Mouse (Mus musculus): ENCODE measurements around the gene Tpm1. TPM values are rescaled to one million over a fixed set of nuclear protein-coding genes. Genes with fewer than 3 reads are reported as not detected.

Tpm1 gene
- 484 and 860 TPM in 2 replicates for total RNA-seq (2012; rRNA removed)

GRCm38 (mm10) chr9:67049086-67049824 lies at the start of gene Tpm1:
TSS of gene Tpm1 (minus strand) at chr9:67049406.
- Histone ChIP-seq H3K36me3 (ENCODE audit: control insufficient read depth, insufficient read depth, low read length, poor library complexity, severe bottlenecking) (no peaks in the 10 kb centered on the region), H3K4me3 (ENCODE audit: insufficient read depth in 1 of 2, low read depth in 1 of 2, low read length in 2 of 2, poor library complexity in 1 of 2, severe bottlenecking in 1 of 2) (peak within 1 kb of the TSS; percentile 55 to 59), H3K9ac (ENCODE audit: insufficient read depth, low read depth, low read length, poor library complexity, severe bottlenecking) (peak within 1 kb of the TSS; percentile 73), H3K4me1 (ENCODE audit: control insufficient read depth in 2 of 2, insufficient read depth in 2 of 2, low read length in 2 of 2, poor library complexity in 1 of 2) (peaks cover 0 to 6% of the 10 kb centered on the region in 2 experiments; a peak in 3 of 4 replicates), H3K27ac (ENCODE audit: insufficient read depth, low read depth, low read length, poor library complexity, severe bottlenecking) (no peak within 1 kb of the TSS), H3K9me3 (ENCODE audit: control insufficient read depth, insufficient read depth, low read depth, low read length) (no peaks in the 10 kb centered on the region)
- no peak for DNase-seq (ENCODE audit: low read depth, low spot score)
- no peak for TF ChIP-seq CHD2 (IDR thresholded peaks at IDR 0.05; ENCODE audit: low read depth, low read length)
- peak; percentile 33; the same call in 1 of the 2 replicates for TF ChIP-seq HCFC1 (IDR thresholded peaks at IDR 0.05; ENCODE audit: borderline replicate concordance, insufficient read depth, low read length)
- in situ Hi-C loops (cut with MboI; ENCODE audit: low sequenced_read_pairs in 2 of 2, unreplicated experiment in 2 of 2), result no loop called here

- in situ Hi-C loops (cut with MboI; ENCODE audit: low sequenced_read_pairs in 2 of 2, unreplicated experiment in 2 of 2), result no loop called here
- no peaks in the 10 kb centered on the region for H3K9me3 ChIP-seq (ENCODE audit: control insufficient read depth, insufficient read depth, low read depth, low read length)
- H3K4me1 ChIP-seq (ENCODE audit: control insufficient read depth in 2 of 2, insufficient read depth in 2 of 2, low read length in 2 of 2, poor library complexity in 1 of 2), result peaks cover 0 to 2% of the 10 kb centered on the region in 2 experiments; a peak in 1 of 4 replicates
- H3K4me3 ChIP-seq (ENCODE audit: insufficient read depth in 1 of 2, low read depth in 1 of 2, low read length in 2 of 2, poor library complexity in 1 of 2, severe bottlenecking in 1 of 2), result no peak overlapping the region
- no peaks in the 10 kb centered on the region for H3K36me3 ChIP-seq (ENCODE audit: control insufficient read depth, insufficient read depth, low read length, poor library complexity, severe bottlenecking)
- H3K27ac ChIP-seq (ENCODE audit: insufficient read depth, low read depth, low read length, poor library complexity, severe bottlenecking), result no peak overlapping the region
- no peak overlapping the region for H3K9ac ChIP-seq (ENCODE audit: insufficient read depth, low read depth, low read length, poor library complexity, severe bottlenecking)
- no peak for TF ChIP-seq MAFK (IDR thresholded peaks at IDR 0.05; ENCODE audit: insufficient read depth, low read depth, low read length)
- DNase-seq (ENCODE audit: low read depth, low spot score), result no peak
Observed at GRCm38 (mm10) chr9:67094371-67094770, 45.2 kb upstream of the Tpm1 start.

GRCm38 (mm10) chr9:67092210-67092609 lies 43.0 kb upstream of the Tpm1 start:
- TF ChIP-seq CHD2 (IDR thresholded peaks at IDR 0.05; ENCODE audit: low read depth, low read length), result no peak
- Histone ChIP-seq H3K9ac (ENCODE audit: insufficient read depth, low read depth, low read length, poor library complexity, severe bottlenecking) (no peak overlapping the region), H3K27ac (ENCODE audit: insufficient read depth, low read depth, low read length, poor library complexity, severe bottlenecking) (no peak overlapping the region), H3K4me3 (ENCODE audit: insufficient read depth in 1 of 2, low read depth in 1 of 2, low read length in 2 of 2, poor library complexity in 1 of 2, severe bottlenecking in 1 of 2) (no peak overlapping the region), H3K36me3 (ENCODE audit: control insufficient read depth, insufficient read depth, low read length, poor library complexity, severe bottlenecking) (no peaks in the 10 kb centered on the region), H3K9me3 (ENCODE audit: control insufficient read depth, insufficient read depth, low read depth, low read length) (no peaks in the 10 kb centered on the region), H3K4me1 (ENCODE audit: control insufficient read depth in 2 of 2, insufficient read depth in 2 of 2, low read length in 2 of 2, poor library complexity in 1 of 2) (no peaks in the 10 kb centered on the region)
- DNase-seq (ENCODE audit: low read depth, low spot score), result no peak
- in situ Hi-C loops (cut with MboI; ENCODE audit: low sequenced_read_pairs in 2 of 2, unreplicated experiment in 2 of 2), result no loop called here

GRCm38 (mm10) chr9:67091598-67091997 lies 42.4 kb upstream of the Tpm1 start:
- H3K4me1 ChIP-seq (ENCODE audit: control insufficient read depth in 2 of 2, insufficient read depth in 2 of 2, low read length in 2 of 2, poor library complexity in 1 of 2), result no peaks in the 10 kb centered on the region
- H3K9me3 ChIP-seq (ENCODE audit: control insufficient read depth, insufficient read depth, low read depth, low read length), result no peaks in the 10 kb centered on the region
- in situ Hi-C loops (cut with MboI; ENCODE audit: low sequenced_read_pairs in 2 of 2, unreplicated experiment in 2 of 2), result no loop called here
- TF ChIP-seq ZC3H11A (IDR thresholded peaks at IDR 0.05; ENCODE audit: borderline replicate concordance, low read depth, low read length) (no peak), ZNF384 (IDR thresholded peaks at IDR 0.05; ENCODE audit: low read depth, low read length) (no peak), CHD2 (IDR thresholded peaks at IDR 0.05; ENCODE audit: low read depth, low read length) (no peak), MAFK (IDR thresholded peaks at IDR 0.05; ENCODE audit: insufficient read depth, low read depth, low read length) (no peak), HCFC1 (IDR thresholded peaks at IDR 0.05; ENCODE audit: borderline replicate concordance, insufficient read depth, low read length) (no peak)
- no peak overlapping the region for H3K9ac ChIP-seq (ENCODE audit: insufficient read depth, low read depth, low read length, poor library complexity, severe bottlenecking)
- no peak for DNase-seq (ENCODE audit: low read depth, low spot score)
- H3K27ac ChIP-seq (ENCODE audit: insufficient read depth, low read depth, low read length, poor library complexity, severe bottlenecking), result no peak overlapping the region
- H3K4me3 ChIP-seq (ENCODE audit: insufficient read depth in 1 of 2, low read depth in 1 of 2, low read length in 2 of 2, poor library complexity in 1 of 2, severe bottlenecking in 1 of 2), result no peak overlapping the region
- H3K36me3 ChIP-seq (ENCODE audit: control insufficient read depth, insufficient read depth, low read length, poor library complexity, severe bottlenecking), result no peaks in the 10 kb centered on the region

- TF ChIP-seq CHD2 (IDR thresholded peaks at IDR 0.05; ENCODE audit: low read depth, low read length), result no peak
- TF ChIP-seq ZNF384 (IDR thresholded peaks at IDR 0.05; ENCODE audit: low read depth, low read length), result no peak
- no peak for TF ChIP-seq HCFC1 (IDR thresholded peaks at IDR 0.05; ENCODE audit: borderline replicate concordance, insufficient read depth, low read length)
- no peak for TF ChIP-seq ZC3H11A (IDR thresholded peaks at IDR 0.05; ENCODE audit: borderline replicate concordance, low read depth, low read length)
- no peak for TF ChIP-seq MAFK (IDR thresholded peaks at IDR 0.05; ENCODE audit: insufficient read depth, low read depth, low read length)
- in situ Hi-C loops (cut with MboI; ENCODE audit: low sequenced_read_pairs in 2 of 2, unreplicated experiment in 2 of 2), result no loop called here
- Histone ChIP-seq H3K4me3 (ENCODE audit: insufficient read depth in 1 of 2, low read depth in 1 of 2, low read length in 2 of 2, poor library complexity in 1 of 2, severe bottlenecking in 1 of 2) (no peak overlapping the region), H3K9ac (ENCODE audit: insufficient read depth, low read depth, low read length, poor library complexity, severe bottlenecking) (no peak overlapping the region), H3K4me1 (ENCODE audit: control insufficient read depth in 2 of 2, insufficient read depth in 2 of 2, low read length in 2 of 2, poor library complexity in 1 of 2) (no peaks in the 10 kb centered on the region), H3K9me3 (ENCODE audit: control insufficient read depth, insufficient read depth, low read depth, low read length) (no peaks in the 10 kb centered on the region), H3K36me3 (ENCODE audit: control insufficient read depth, insufficient read depth, low read length, poor library complexity, severe bottlenecking) (no peaks in the 10 kb centered on the region), H3K27ac (ENCODE audit: insufficient read depth, low read depth, low read length, poor library complexity, severe bottlenecking) (no peak overlapping the region)
- DNase-seq (ENCODE audit: low read depth, low spot score), result no peak
Observed at GRCm38 (mm10) chr9:67091151-67091550, 41.9 kb upstream of the Tpm1 start.
